Mouse (Mus musculus): ENCODE results near the gene Dusp27. TPM values are rescaled to one million over a fixed set of nuclear protein-coding genes. Genes with fewer than 3 reads are reported as not detected.

Dusp27 gene
- polyA plus RNA-seq, 1 experiment from 2014 or later = 1.9 TPM

- Histone ChIP-seq H3K9me3 (ENCODE audit: control insufficient read depth, low read length) (no peaks in the 10 kb centered on the region), H3K9ac (ENCODE audit: low read length) (no peak overlapping the region), H3K36me3 (ENCODE audit: control insufficient read depth, insufficient read depth, low read length) (no peaks in the 10 kb centered on the region), H3K27ac (replicated peaks; ENCODE audit: low read depth, low read length) (no peak overlapping the region), H3K27me3 (ENCODE audit: control insufficient read depth, insufficient read depth, low read length) (no peaks in the 10 kb centered on the region), H3K4me1 (ENCODE audit: control insufficient read depth, insufficient read depth, low read length) (0 out of 2 replicates have a peak, but pooled peaks cover 2% of the 10 kb centered on the region), H3K4me3 (ENCODE audit: low read depth, low read length) (no peak overlapping the region), H3K4me2 (ENCODE audit: low read depth, severe bottlenecking) (no peak overlapping the region)
- no peak for DNase-seq (ENCODE audit: low spot score)
- no peak for ATAC-seq (ENCODE audit: insufficient number of reproducible peaks, low FRiP score, low TSS enrichment, low read depth)
- 65% methylated on average over 13 of the region's 13 CpGs for WGBS
These were observed 10.4 kb upstream of the Dusp27 start for GRCm38 (mm10) chr1:166138136-166138535.

GRCm38 (mm10) chr1:166137244-166137938 is 9.7 kb upstream of the Dusp27 start:
- no peaks in the 10 kb centered on the region for H3K9me3 ChIP-seq (ENCODE audit: control insufficient read depth, low read length)
- 78% methylated on average over 7 of the region's 7 CpGs for WGBS
- ATAC-seq (ENCODE audit: insufficient number of reproducible peaks, low FRiP score, low TSS enrichment, low read depth) (no peak), DNase-seq (ENCODE audit: low spot score) (no peak)
- H3K4me1 ChIP-seq (ENCODE audit: control insufficient read depth, insufficient read depth, low read length) = peaks cover 2% of the 10 kb centered on the region; the same call in 1 of the 2 replicates
- H3K4me3 ChIP-seq (ENCODE audit: low read depth, low read length) = no peak overlapping the region
- no peaks in the 10 kb centered on the region for H3K27me3 ChIP-seq (ENCODE audit: control insufficient read depth, insufficient read depth, low read length)
- no peak overlapping the region for H3K4me2 ChIP-seq (ENCODE audit: low read depth, severe bottlenecking)
- no peak overlapping the region for H3K27ac ChIP-seq (replicated peaks; ENCODE audit: low read depth, low read length)
- H3K9ac ChIP-seq (ENCODE audit: low read length) = no peak overlapping the region
- H3K36me3 ChIP-seq (ENCODE audit: control insufficient read depth, insufficient read depth, low read length) = no peaks in the 10 kb centered on the region

GRCm38 (mm10) chr1:166135091-166135740 is 7.5 kb upstream of the Dusp27 start:
- no peak for DNase-seq (ENCODE audit: low spot score)
- no peak overlapping the region for H3K4me2 ChIP-seq (ENCODE audit: low read depth, severe bottlenecking)
- no peaks in the 10 kb centered on the region for H3K9me3 ChIP-seq (ENCODE audit: control insufficient read depth, low read length)
- no peak overlapping the region for H3K27ac ChIP-seq (replicated peaks; ENCODE audit: low read depth, low read length)
- H3K36me3 ChIP-seq (ENCODE audit: control insufficient read depth, insufficient read depth, low read length) = no peaks in the 10 kb centered on the region
- no peaks in the 10 kb centered on the region for H3K27me3 ChIP-seq (ENCODE audit: control insufficient read depth, insufficient read depth, low read length)
- no peak overlapping the region for H3K9ac ChIP-seq (ENCODE audit: low read length)
- H3K4me1 ChIP-seq (ENCODE audit: control insufficient read depth, insufficient read depth, low read length) = peaks cover 14% of the 10 kb centered on the region
- no peak for ATAC-seq (ENCODE audit: insufficient number of reproducible peaks, low FRiP score, low TSS enrichment, low read depth)
- H3K4me3 ChIP-seq (ENCODE audit: low read depth, low read length) = no peak overlapping the region
- WGBS = 39% methylated on average over 5 of the region's 5 CpGs

- no peak for ATAC-seq (ENCODE audit: insufficient number of reproducible peaks, low FRiP score, low TSS enrichment, low read depth)
These were observed 4.6 kb upstream of the Dusp27 start for GRCm38 (mm10) chr1:166132367-166132766.

GRCm38 (mm10) chr1:166130224-166130860 is 2.6 kb upstream of the Dusp27 start, which contains the start of gene Gpa33:
Gene Gpa33 (plus strand): TSS chr1:166130238.
- H3K9ac ChIP-seq (ENCODE audit: low read length) = no peak within 1 kb of the TSS
- no peak within 1 kb of the TSS for H3K4me3 ChIP-seq (ENCODE audit: low read depth, low read length)
- DNase-seq (ENCODE audit: low spot score) = no peak
- no peak for ATAC-seq (ENCODE audit: insufficient number of reproducible peaks, low FRiP score, low TSS enrichment, low read depth)
- H3K27ac ChIP-seq (replicated peaks; ENCODE audit: low read depth, low read length) = peak within 1 kb of the TSS; percentile 30; the same call in 1 of the 2 replicates
- H3K9me3 ChIP-seq (ENCODE audit: control insufficient read depth, low read length) = no peaks in the 10 kb centered on the region
- H3K4me1 ChIP-seq (ENCODE audit: control insufficient read depth, insufficient read depth, low read length) = peaks cover 22% of the 10 kb centered on the region
- no peaks in the 10 kb centered on the region for H3K36me3 ChIP-seq (ENCODE audit: control insufficient read depth, insufficient read depth, low read length)
- H3K27me3 ChIP-seq (ENCODE audit: control insufficient read depth, insufficient read depth, low read length) = no peaks in the 10 kb centered on the region
- H3K4me2 ChIP-seq (ENCODE audit: low read depth, severe bottlenecking) = no peak within 1 kb of the TSS
- WGBS = 73% methylated on average over 5 of the region's 5 CpGs

More at GRCm38 (mm10) chr1:166132367-166132766, 4.6 kb upstream of the Dusp27 start:
- no peak overlapping the region for H3K4me3 ChIP-seq (ENCODE audit: low read depth, low read length)
- H3K36me3 ChIP-seq (ENCODE audit: control insufficient read depth, insufficient read depth, low read length) = no peaks in the 10 kb centered on the region
- WGBS = 54% methylated on average over 4 of the region's 4 CpGs
- no peak overlapping the region for H3K9ac ChIP-seq (ENCODE audit: low read length)
- H3K27me3 ChIP-seq (ENCODE audit: control insufficient read depth, insufficient read depth, low read length) = no peaks in the 10 kb centered on the region
- H3K9me3 ChIP-seq (ENCODE audit: control insufficient read depth, low read length) = no peaks in the 10 kb centered on the region
- no peak for DNase-seq (ENCODE audit: low spot score)
- peaks cover 14% of the 10 kb centered on the region for H3K4me1 ChIP-seq (ENCODE audit: control insufficient read depth, insufficient read depth, low read length)
- H3K27ac ChIP-seq (replicated peaks; ENCODE audit: low read depth, low read length) = no peak overlapping the region
- H3K4me2 ChIP-seq (ENCODE audit: low read depth, severe bottlenecking) = no peak overlapping the region

GRCm38 (mm10) chr1:166128551-166128950 is 829 bp upstream of the Dusp27 start:
- ATAC-seq (ENCODE audit: insufficient number of reproducible peaks, low FRiP score, low TSS enrichment, low read depth) = no peak
- Histone ChIP-seq H3K36me3 (ENCODE audit: control insufficient read depth, insufficient read depth, low read length) (no peaks in the 10 kb centered on the region), H3K27ac (replicated peaks; ENCODE audit: low read depth, low read length) (no peak overlapping the region), H3K4me1 (ENCODE audit: control insufficient read depth, insufficient read depth, low read length) (peaks cover 22% of the 10 kb centered on the region), H3K9ac (ENCODE audit: low read length) (no peak overlapping the region), H3K4me3 (ENCODE audit: low read depth, low read length) (no peak overlapping the region), H3K27me3 (ENCODE audit: control insufficient read depth, insufficient read depth, low read length) (no peaks in the 10 kb centered on the region), H3K4me2 (ENCODE audit: low read depth, severe bottlenecking) (no peak overlapping the region), H3K9me3 (ENCODE audit: control insufficient read depth, low read length) (no peaks in the 10 kb centered on the region)
- DNase-seq (ENCODE audit: low spot score) = no peak
- 90% methylated on average over 5 of the region's 5 CpGs for WGBS

GRCm38 (mm10) chr1:166126795-166127194 is 927 bp downstream of the Dusp27 start:
- ATAC-seq (ENCODE audit: insufficient number of reproducible peaks, low FRiP score, low TSS enrichment, low read depth) (no peak), DNase-seq (ENCODE audit: low spot score) (no peak)
- H3K4me3 ChIP-seq (ENCODE audit: low read depth, low read length) = no peak overlapping the region
- WGBS = 55% methylated on average over 9 of the region's 9 CpGs
- no peak overlapping the region for H3K4me2 ChIP-seq (ENCODE audit: low read depth, severe bottlenecking)
- no peaks in the 10 kb centered on the region for H3K27me3 ChIP-seq (ENCODE audit: control insufficient read depth, insufficient read depth, low read length)
- peaks cover 17% of the 10 kb centered on the region for H3K4me1 ChIP-seq (ENCODE audit: control insufficient read depth, insufficient read depth, low read length)
- H3K9ac ChIP-seq (ENCODE audit: low read length) = no peak overlapping the region
- H3K27ac ChIP-seq (replicated peaks; ENCODE audit: low read depth, low read length) = no peak overlapping the region
- H3K9me3 ChIP-seq (ENCODE audit: control insufficient read depth, low read length) = no peaks in the 10 kb centered on the region
- no peaks in the 10 kb centered on the region for H3K36me3 ChIP-seq (ENCODE audit: control insufficient read depth, insufficient read depth, low read length)

- Histone ChIP-seq H3K4me2 (ENCODE audit: low read depth, severe bottlenecking) (no peak overlapping the region), H3K27ac (replicated peaks; ENCODE audit: low read depth, low read length) (no peak overlapping the region), H3K9ac (ENCODE audit: low read length) (no peak overlapping the region), H3K4me1 (ENCODE audit: control insufficient read depth, insufficient read depth, low read length) (peaks cover 12% of the 10 kb centered on the region; the same call in 1 of the 2 replicates), H3K36me3 (ENCODE audit: control insufficient read depth, insufficient read depth, low read length) (no peaks in the 10 kb centered on the region), H3K27me3 (ENCODE audit: control insufficient read depth, insufficient read depth, low read length) (no peaks in the 10 kb centered on the region), H3K9me3 (ENCODE audit: control insufficient read depth, low read length) (no peaks in the 10 kb centered on the region), H3K4me3 (ENCODE audit: low read depth, low read length) (no peak overlapping the region)
- WGBS = 92% methylated on average over 6 of the region's 6 CpGs
- no peak for ATAC-seq (ENCODE audit: insufficient number of reproducible peaks, low FRiP score, low TSS enrichment, low read depth)
- no peak for DNase-seq (ENCODE audit: low spot score)
These were observed 1.4 kb downstream of the Dusp27 start for GRCm38 (mm10) chr1:166126290-166126689.

All from limb, embryonic 11.5 days (tissue).